Mouse (Mus musculus): ENCODE measurements at regions not wholly inside any gene's neighbourhood (a gene's known extent, or its start where the extent isn't known, plus 50 kb on each side); places are given as distances from the start of the nearest gene placed in this dataset.

- TF ChIP-seq CTCF (IDR thresholded peaks at IDR 0.05; ENCODE audit: low read depth, low read length): no peak
- no peak for TF ChIP-seq POLR2A (IDR thresholded peaks at IDR 0.05; ENCODE audit: extremely low read depth, insufficient read depth, low read length)
Measured at GRCm38 (mm10) chr3:149918201-149918600, 927.8 kb upstream of the Adgrl2 start.
